Mouse (Mus musculus) E14TG2a.4 (cell line): ENCODE measurements at regions not wholly inside any gene's neighbourhood (a gene's known extent, or its start where the extent isn't known, plus 50 kb on each side); places are given as distances from the start of the nearest gene placed in this dataset.

Source experiments
- H3K27me3 ChIP-seq: 2 replicates; pipeline ENCODE4 v1.6.1; 2014; ENCODE audit warnings: low read length, control low read depth; ENCODE audit not compliant: insufficient read depth
- H3K36me3 ChIP-seq: 2 replicates; pipeline ENCODE4 v1.6.1; 2014; ENCODE audit warnings: low read length, control low read depth; ENCODE audit not compliant: insufficient read depth
- H3K4me1 ChIP-seq: replicated peaks from 2 replicates; pipeline ENCODE4 v1.6.1; 2014; ENCODE audit warnings: low read depth, low read length, control low read depth
- H3K4me3 ChIP-seq: replicated peaks from 2 replicates; pipeline ENCODE4 v1.5.1; 2014; ENCODE audit warnings: mild to moderate bottlenecking, low read length
- H3K9me3 ChIP-seq: 2 replicates; pipeline ENCODE4 v1.6.1; 2014; ENCODE audit warnings: low read length, control low read depth
- CTCF ChIP-seq: conservative IDR thresholded peaks from 2 replicates; pipeline ENCODE4 v1.5.1; 2014; ENCODE audit warnings: low read length
- NANOG ChIP-seq: IDR thresholded peaks from 2 replicates; pipeline ENCODE4 v1.6.1; 2014; ENCODE audit warnings: borderline replicate concordance, low read length, mixed read lengths
- POU5F1 ChIP-seq: IDR thresholded peaks from 2 replicates; pipeline ENCODE4 v1.6.1; 2014; ENCODE audit warnings: low read length, borderline replicate concordance

- H3K36me3 ChIP-seq: no peaks in the 10 kb centered on the region
- TF ChIP-seq CTCF: no peak
- TF ChIP-seq NANOG: no peak
- no peak for TF ChIP-seq POU5F1
- no peaks in the 10 kb centered on the region for H3K9me3 ChIP-seq
These were observed 232.6 kb downstream of the Pik3r1 start for GRCm38 (mm10) chr13:101535331-101535866.

GRCm38 (mm10) chr13:101534490-101534889, 233.5 kb downstream of the Pik3r1 start:
- H3K9me3 ChIP-seq: no peaks in the 10 kb centered on the region
- no peaks in the 10 kb centered on the region for H3K36me3 ChIP-seq
- TF ChIP-seq NANOG (no peak), POU5F1 (no peak), CTCF (no peak)
- no peaks in the 10 kb centered on the region for H3K4me1 ChIP-seq
- H3K4me3 ChIP-seq: no peak overlapping the region
- peaks cover 3% of the 10 kb centered on the region; the same call in 1 of the 2 replicates for H3K27me3 ChIP-seq

More at GRCm38 (mm10) chr13:101535331-101535866, 232.6 kb downstream of the Pik3r1 start:
- H3K4me1 ChIP-seq: peaks cover 1% of the 10 kb centered on the region
- no peak overlapping the region for H3K4me3 ChIP-seq
- peaks cover 3% of the 10 kb centered on the region; the same call in 1 of the 2 replicates for H3K27me3 ChIP-seq

DNA sequence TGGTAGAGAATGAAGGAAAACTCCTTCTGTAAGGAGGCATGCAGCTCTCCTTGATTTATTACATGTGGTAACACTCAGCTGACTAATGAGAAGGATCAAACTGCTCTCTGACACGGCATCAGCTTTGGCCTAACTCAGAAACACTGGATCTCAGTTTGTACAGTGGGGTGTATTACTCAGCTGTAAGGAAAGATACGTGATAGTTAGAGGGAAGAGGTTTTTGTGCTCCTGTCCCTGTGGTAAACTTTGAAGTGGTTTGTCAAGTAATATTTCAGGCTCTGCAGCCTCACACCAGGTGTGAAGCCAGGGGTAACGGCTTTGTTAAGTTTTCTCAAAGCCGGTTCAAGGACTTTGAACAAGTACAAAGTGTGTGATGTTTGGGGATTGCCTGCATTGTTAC, 235.1 kb downstream of the Pik3r1 start:
- TF ChIP-seq POU5F1 (no peak), CTCF (no peak), NANOG (no peak)
- Histone ChIP-seq H3K9me3 (no peaks in the 10 kb centered on the region), H3K27me3 (peaks cover 3% of the 10 kb centered on the region; the same call in 1 of the 2 replicates), H3K4me3 (no peak overlapping the region), H3K36me3 (no peaks in the 10 kb centered on the region), H3K4me1 (no peaks in the 10 kb centered on the region)

GRCm38 (mm10) chr13:101527691-101528090, 240.3 kb downstream of the Pik3r1 start:
- Histone ChIP-seq H3K36me3 (no peaks in the 10 kb centered on the region), H3K27me3 (no peaks in the 10 kb centered on the region), H3K9me3 (no peaks in the 10 kb centered on the region), H3K4me3 (no peak overlapping the region), H3K4me1 (no peaks in the 10 kb centered on the region)
- TF ChIP-seq POU5F1: no peak
- no peak for TF ChIP-seq NANOG
- TF ChIP-seq CTCF: no peak

- no peaks in the 10 kb centered on the region for H3K9me3 ChIP-seq
- H3K4me1 ChIP-seq: no peaks in the 10 kb centered on the region
- no peaks in the 10 kb centered on the region for H3K36me3 ChIP-seq
- H3K27me3 ChIP-seq: no peaks in the 10 kb centered on the region
- TF ChIP-seq POU5F1 (no peak), NANOG (no peak), CTCF (no peak)
- H3K4me3 ChIP-seq: no peak overlapping the region
These were observed 243.2 kb downstream of the Pik3r1 start for GRCm38 (mm10) chr13:101524781-101525180.

- Histone ChIP-seq H3K36me3 (no peaks in the 10 kb centered on the region), H3K4me1 (no peaks in the 10 kb centered on the region), H3K27me3 (no peaks in the 10 kb centered on the region), H3K4me3 (no peak overlapping the region), H3K9me3 (no peaks in the 10 kb centered on the region)
- TF ChIP-seq NANOG: no peak
- no peak for TF ChIP-seq CTCF
- TF ChIP-seq POU5F1: no peak
These were observed 243.8 kb downstream of the Pik3r1 start for GRCm38 (mm10) chr13:101524223-101524622.

DNA sequence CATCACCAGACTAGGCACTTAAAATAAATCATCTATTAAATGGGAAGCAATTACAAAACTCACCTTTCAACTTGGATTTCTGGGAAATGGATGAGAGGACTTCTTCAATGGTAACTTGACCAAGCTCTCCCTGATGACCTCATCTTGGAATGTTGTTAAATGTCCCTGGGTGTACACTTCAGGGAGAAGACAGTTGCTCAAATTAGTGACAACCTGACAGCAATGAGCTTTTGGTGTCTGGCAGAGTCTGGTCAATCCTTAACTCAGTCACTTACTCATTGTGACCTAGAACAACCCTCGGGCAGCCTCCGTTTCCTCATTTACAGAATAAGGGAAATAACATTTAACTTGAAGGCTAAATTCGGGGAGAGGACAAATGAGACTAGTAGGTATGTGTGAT, 244.5 kb downstream of the Pik3r1 start:
- H3K4me3 ChIP-seq: no peak overlapping the region
- H3K27me3 ChIP-seq: no peaks in the 10 kb centered on the region
- no peaks in the 10 kb centered on the region for H3K4me1 ChIP-seq
- no peaks in the 10 kb centered on the region for H3K9me3 ChIP-seq
- no peaks in the 10 kb centered on the region for H3K36me3 ChIP-seq
- TF ChIP-seq POU5F1 (no peak), CTCF (no peak), NANOG (no peak)

DNA sequence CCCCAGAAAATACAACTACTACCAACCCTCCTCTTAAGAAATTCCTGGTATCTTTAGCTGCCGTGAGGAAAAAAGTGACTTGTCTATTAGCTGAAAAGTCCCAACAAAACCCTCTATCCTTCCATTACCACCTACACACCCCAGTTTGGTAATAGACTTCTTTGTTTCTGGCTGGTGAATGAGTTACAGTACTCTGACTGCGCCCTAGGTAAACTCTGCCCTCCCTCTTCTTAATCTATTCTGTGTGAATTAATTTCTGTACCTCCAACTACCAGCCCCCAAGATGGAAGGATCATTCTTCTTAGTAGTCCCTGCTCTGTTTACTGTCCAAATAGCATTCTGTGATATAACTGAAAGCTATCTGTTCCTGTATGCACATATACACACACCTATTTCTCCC, 245.4 kb downstream of the Pik3r1 start:
- no peaks in the 10 kb centered on the region for H3K27me3 ChIP-seq
- H3K9me3 ChIP-seq: no peaks in the 10 kb centered on the region
- no peaks in the 10 kb centered on the region for H3K36me3 ChIP-seq
- no peak overlapping the region for H3K4me3 ChIP-seq
- TF ChIP-seq POU5F1: no peak
- TF ChIP-seq CTCF: no peak
- no peak for TF ChIP-seq NANOG
- H3K4me1 ChIP-seq: no peaks in the 10 kb centered on the region

DNA sequence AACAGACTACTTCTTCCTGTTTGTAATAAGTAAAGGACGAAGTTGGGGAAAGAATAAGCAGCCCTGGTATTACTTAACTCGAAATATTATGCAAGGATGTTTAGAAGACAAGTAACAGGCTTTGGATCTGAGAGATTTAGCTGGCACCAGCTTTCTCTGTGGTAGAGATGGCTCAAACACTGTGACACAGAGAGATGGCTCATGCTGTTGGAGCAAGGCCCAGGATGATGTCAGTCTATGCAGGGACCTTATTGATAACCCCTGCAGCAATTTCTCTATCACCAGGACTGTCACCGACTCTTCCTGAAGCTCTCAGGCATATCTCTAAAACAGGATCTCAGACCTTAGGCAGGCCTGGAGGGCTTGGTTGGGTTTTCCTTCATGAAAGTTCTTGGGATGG, 254.7 kb downstream of the Pik3r1 start:
- Histone ChIP-seq H3K36me3 (no peaks in the 10 kb centered on the region), H3K4me1 (no peaks in the 10 kb centered on the region), H3K27me3 (no peaks in the 10 kb centered on the region), H3K4me3 (no peak overlapping the region), H3K9me3 (peaks cover 5% of the 10 kb centered on the region; the same call in 1 of the 2 replicates)
- TF ChIP-seq NANOG (no peak), CTCF (no peak), POU5F1 (no peak)

DNA sequence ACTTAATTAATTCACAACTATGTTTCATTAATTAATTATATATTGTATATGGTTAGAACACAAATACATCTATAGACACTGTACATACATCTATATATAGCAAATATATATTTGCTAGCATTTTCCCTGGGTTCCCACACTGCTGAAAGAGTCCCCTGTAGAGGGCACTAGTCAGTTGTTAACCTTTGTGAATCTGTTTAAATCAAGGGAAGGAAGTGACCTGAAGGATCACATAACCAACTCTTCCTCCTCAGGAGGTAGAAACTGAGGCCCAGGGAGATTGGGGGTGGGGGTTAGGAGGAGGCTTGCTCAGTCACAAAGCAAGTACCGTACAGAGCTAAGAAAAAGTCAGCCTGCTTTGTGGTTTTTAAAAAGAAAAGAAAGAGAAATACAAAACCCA, 258.1 kb downstream of the Pik3r1 start:
- Histone ChIP-seq H3K4me1 (no peaks in the 10 kb centered on the region), H3K4me3 (no peak overlapping the region), H3K36me3 (no peaks in the 10 kb centered on the region), H3K27me3 (no peaks in the 10 kb centered on the region), H3K9me3 (no peaks in the 10 kb centered on the region)
- no peak for TF ChIP-seq NANOG
- TF ChIP-seq CTCF: peak; percentile 19; the same call in 1 of the 2 replicates
- TF ChIP-seq POU5F1: no peak
